Mouse (Mus musculus) cortical plate, adult 2 months (tissue): ENCODE results near the gene Card10. TPM values are rescaled to one million over a fixed set of nuclear protein-coding genes. Genes with fewer than 3 reads are reported as not detected.

Source experiments
- H3K27ac ChIP-seq: fragments of 200-500 bp; 2 replicates; pipeline ENCODE4 v1.5.1; 2012; ENCODE audit warnings: low read length, control low read depth, inconsistent platforms; ENCODE audit not compliant: insufficient read depth
- H3K4me1 ChIP-seq: fragments of 200-500 bp; 2 replicates; pipeline ENCODE4 v1.6.1; 2011; ENCODE audit warnings: low read length; ENCODE audit not compliant: control insufficient read depth, insufficient read depth
- H3K4me3 ChIP-seq: fragments of 200-500 bp; 2 replicates; pipeline ENCODE4 v1.5.1; 2011; ENCODE audit warnings: mild to moderate bottlenecking, low read length, control low read depth; ENCODE audit not compliant: insufficient read depth
- CTCF ChIP-seq: fragments of 200-500 bp; IDR thresholded peaks from 2 replicates; pipeline ENCODE4 v1.5.1; 2011; ENCODE audit warnings: mild to moderate bottlenecking, control low read depth, low read length; ENCODE audit not compliant: insufficient read depth; ENCODE audit errors: extremely low read depth
- POLR2A ChIP-seq: fragments of 200-500 bp; IDR thresholded peaks from 2 replicates; pipeline ENCODE4 v1.6.1; 2011; ENCODE audit warnings: mild to moderate bottlenecking, low read length, control low read depth; ENCODE audit not compliant: insufficient read depth; ENCODE audit errors: extremely low read depth
- polyA plus RNA-seq: library from polyadenylated mRNA; depleted of rRNA; stranded (reverse); fragments of >200 nt; gene quantifications from 2 replicates; pipeline ENCODE4 v1.2.3, GENCODE M21; 2012

The Card10 gene
- polyA plus RNA-seq, 1 experiment: 4.7 TPM

DNA sequence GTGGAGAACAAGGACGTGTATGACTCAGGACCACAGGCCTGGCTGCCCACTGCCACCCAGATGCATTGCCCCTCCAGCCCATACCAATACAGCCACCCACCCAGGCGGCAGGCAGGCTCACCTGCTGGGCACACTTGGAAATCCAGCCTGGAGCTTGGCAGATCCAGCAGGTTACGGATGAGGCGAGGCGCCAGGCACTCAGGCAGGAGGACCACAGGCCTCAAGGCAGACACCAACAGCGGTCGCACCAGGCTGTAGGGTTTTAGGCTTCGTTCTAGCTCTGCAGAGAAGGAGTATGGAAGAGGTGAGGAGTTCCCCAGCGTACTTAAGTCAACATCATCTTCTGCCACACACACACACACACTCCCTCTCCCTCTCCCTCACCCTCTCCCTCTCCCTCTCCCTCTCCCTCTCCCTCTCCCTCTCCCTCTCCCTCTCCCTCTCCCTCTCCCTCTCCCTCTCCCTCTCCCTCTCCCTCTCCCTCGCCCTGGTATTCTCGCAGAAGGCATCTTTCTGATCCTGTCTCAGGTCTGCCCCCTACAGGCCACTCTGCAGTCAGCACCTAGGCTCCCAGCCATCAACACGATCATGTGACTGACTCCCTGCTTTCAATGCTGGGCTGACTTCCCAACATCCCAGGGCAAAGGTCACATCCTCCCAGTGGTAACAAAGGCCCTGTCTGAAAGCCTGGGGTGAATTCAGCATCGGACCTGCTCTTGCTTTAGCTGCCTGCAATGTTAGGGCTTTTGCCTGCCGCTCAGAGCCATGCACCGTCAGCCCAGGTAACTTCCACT, 24.6 kb downstream of the Card10 start:
- Histone ChIP-seq H3K27ac (no peak overlapping the region), H3K4me3 (no peak overlapping the region), H3K4me1 (no peaks in the 10 kb centered on the region)
- TF ChIP-seq CTCF: peak; percentile 90
- no peak for TF ChIP-seq POLR2A

DNA sequence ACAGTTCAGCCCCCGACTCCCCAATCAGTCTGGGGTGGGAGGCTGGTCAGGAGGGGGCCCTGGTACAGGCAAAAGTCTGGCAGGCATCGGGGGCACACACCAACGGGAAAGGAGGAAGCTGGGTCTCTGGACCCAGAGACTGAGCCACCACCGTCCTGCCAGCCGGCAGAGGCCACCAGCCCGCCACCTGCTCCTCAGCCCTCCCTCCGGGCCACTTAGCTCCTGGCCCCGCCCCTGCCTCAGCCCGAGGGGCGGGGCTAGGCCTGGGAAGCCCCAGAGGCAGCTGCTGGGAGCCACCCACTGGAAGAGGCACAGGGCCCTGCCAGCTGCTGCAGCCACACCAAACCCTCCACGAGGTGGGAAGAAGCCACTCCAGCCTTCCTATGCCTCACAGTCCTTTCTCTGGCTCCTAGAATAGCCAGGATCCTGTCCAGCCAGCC, 29.5 kb downstream of the Card10 start, which contains the start of gene Mfng:
Mfng (minus strand) TSS at position 186 of the 440 bp plus-strand sequence.
- H3K4me3 ChIP-seq: peak within 1 kb of the TSS; percentile 17
- TF ChIP-seq POLR2A (0 out of 2 replicates have a peak, but pooled peaks have one; percentile 15), CTCF (no peak)
- H3K27ac ChIP-seq: peak within 1 kb of the TSS; percentile 66
- H3K4me1 ChIP-seq: 0 out of 2 replicates have a peak, but pooled peaks cover 1% of the 10 kb centered on the region

DNA sequence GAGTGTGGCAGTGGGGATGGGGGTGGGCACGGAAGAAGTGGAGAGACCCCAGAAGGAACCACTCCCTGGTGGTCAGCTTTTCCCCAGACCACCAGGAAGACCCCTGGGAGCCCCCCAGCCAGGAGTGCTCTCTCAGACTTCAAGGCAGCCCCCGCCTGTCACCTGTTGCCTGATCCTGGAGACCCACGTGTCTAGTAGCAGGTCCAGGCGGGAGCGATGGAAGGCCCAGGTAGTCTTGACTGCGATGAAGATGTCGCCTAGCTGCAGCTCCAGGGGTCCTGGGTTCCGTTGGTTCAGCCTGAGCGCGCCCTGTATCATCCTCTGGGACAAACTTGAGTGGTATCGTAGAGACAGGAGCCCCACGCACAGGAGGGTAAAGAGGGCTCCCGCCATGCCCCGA, 30.0 kb downstream of the Card10 start:
- Histone ChIP-seq H3K27ac (no peak overlapping the region), H3K4me3 (peak overlapping the region; percentile 17; the same call in 1 of the 2 replicates), H3K4me1 (0 out of 2 replicates have a peak, but pooled peaks cover 1% of the 10 kb centered on the region)
- no peak for TF ChIP-seq CTCF
- no peak for TF ChIP-seq POLR2A

DNA sequence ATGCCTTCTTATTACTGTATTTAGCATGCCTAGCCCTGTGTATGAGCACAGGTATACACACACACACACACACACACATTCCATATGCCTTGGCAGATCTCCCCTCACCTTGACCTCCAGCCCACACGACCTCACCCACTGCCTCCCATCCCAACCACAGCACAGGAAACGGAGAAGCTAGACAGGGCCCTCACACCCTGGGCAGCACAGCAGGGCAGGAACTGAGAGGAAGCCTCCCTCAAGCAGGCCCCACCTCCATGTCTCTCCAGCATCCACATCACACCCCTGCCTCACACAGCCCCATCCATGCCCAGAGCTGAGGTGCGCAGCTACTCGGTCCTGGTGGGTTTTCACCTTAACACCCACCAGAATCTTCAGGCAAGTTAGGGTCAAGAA, 30.5 kb downstream of the Card10 start:
- H3K27ac ChIP-seq: peak overlapping the region; percentile 66

DNA sequence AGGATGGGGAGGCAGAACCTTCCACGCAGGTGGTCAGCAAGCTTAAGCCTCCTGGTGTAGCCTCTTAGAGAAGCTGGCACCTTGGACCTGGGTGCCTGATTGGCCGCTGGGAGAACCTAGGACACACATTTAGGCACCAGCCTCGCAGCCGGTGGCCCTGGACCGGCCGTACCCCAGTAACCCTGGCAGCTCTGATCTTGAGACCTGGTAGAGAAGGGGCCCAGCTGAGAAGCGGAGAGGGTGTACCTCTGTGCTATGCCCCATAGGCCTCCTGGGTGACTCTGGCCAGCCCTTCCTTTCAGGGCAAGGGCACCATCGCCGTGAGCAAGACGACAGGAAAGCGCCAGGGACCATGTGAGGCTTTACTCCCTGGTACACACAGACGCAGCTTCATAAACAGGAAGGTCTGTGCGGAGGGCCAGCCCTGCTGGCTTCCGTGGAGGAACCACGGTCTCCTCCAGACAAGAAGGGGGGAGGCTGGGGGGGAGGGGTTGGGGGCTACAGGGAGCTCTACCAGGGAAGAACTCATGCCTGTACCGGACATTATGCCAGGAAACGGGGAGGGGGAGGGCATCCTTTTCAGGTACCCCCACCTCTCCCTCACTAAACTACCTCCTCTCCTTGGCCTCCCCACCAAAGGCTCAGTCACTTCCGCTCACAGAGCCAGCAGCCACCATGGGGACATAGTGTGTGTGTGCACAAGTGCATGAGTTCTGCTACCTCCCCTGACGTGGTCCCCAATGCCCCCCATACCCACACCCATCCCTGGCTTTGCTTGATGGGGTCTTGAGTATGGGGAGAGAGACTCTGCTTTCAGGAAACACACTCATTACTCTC, 31.1 kb downstream of the Card10 start:
- H3K4me3 ChIP-seq: peak overlapping the region; percentile 17; the same call in 1 of the 2 replicates
- H3K4me1 ChIP-seq: 0 out of 2 replicates have a peak, but pooled peaks cover 1% of the 10 kb centered on the region
- TF ChIP-seq POLR2A (no peak), CTCF (no peak)
- H3K27ac ChIP-seq: peak overlapping the region; percentile 91

More for the DNA sequence above, 30.5 kb downstream of the Card10 start:
- TF ChIP-seq POLR2A (no peak), CTCF (no peak)
- H3K4me3 ChIP-seq: peak overlapping the region; percentile 17
- 0 out of 2 replicates have a peak, but pooled peaks cover 1% of the 10 kb centered on the region for H3K4me1 ChIP-seq

DNA sequence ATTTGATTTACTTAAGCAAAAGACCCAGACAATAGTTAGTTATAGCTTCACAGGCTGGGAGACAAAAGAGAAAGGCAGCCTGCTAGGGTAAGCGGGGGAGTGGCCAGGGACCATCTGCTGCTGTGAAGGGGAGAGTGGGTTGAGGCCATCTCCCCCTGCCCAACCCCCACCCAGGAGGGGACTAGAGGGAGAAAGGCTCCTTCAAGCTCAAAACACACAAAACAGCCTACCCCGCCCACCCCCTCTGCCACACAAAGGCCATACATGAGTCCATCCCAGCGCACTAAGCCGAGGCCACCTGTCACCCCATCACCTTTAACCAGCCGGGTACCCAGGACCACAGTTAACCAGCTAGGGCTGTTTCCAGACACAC, 31.9 kb downstream of the Card10 start:
- Histone ChIP-seq H3K4me1 (0 out of 2 replicates have a peak, but pooled peaks cover 1% of the 10 kb centered on the region), H3K27ac (peak overlapping the region; percentile 91), H3K4me3 (0 out of 2 replicates have a peak overlapping the region, but pooled peaks have one; percentile 2)
- TF ChIP-seq POLR2A (no peak), CTCF (no peak)

DNA sequence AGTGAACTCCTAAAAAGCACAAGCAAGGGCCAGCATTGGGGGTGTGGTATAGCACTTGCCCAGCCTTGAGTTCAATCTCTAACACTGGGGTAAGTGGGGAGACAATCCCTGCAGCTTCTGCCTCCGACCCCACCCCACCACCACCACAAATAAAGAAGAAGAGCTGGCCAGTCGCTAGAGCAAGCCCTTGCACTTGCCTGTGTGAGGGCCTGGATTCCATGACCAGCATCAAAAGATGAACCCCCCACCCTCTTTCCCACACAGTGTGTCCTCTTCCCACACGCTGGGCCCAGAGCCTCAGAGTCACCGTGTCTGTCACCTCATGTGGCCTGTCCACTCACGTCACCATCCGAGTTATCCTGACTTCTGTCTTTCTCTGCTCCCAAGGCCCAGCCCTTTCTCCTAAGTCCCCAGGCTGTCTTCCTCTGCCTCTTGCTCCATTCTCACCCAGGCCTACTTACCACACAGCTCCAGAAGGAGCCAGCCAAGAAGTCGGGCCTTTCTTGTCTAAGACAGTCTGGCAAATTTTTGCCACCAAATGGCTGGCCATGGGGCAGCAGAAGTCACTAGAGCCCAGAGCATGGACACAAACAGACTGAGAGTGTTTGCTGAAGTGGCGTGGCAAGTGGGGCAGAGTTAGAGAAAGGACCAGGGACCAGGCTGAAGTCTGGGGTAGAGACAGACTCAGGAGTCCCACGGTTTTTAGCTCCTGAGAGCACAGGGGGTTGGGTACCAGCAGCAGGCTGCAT, 32.4 kb downstream of the Card10 start:
- H3K4me3 ChIP-seq: no peak overlapping the region
- TF ChIP-seq POLR2A: no peak
- TF ChIP-seq CTCF: no peak
- H3K4me1 ChIP-seq: 0 out of 2 replicates have a peak, but pooled peaks cover 1% of the 10 kb centered on the region
- no peak overlapping the region; the same call in 1 of the 2 replicates for H3K27ac ChIP-seq

DNA sequence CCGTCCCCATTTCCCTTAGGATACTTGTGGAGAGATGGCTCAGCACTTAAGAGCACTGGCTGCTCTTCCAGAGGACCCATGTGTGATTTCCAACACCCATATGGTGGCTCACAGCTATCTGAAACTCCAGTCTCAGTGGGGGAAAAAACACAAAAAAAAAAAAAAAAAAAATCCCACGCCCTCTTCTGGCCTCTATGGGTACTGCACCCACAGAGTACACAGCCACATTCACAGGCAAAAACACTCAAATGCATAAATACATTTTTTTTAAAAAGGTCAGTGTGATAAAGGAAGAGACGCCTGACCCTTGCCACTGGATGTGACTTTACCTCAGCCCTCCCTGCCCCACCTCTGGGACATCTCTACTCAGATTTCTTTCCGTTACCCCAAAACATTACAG, 33.8 kb downstream of the Card10 start:
- H3K27ac ChIP-seq: no peak overlapping the region
- no peak for TF ChIP-seq POLR2A
- 0 out of 2 replicates have a peak, but pooled peaks cover 1% of the 10 kb centered on the region for H3K4me1 ChIP-seq
- H3K4me3 ChIP-seq: no peak overlapping the region

DNA sequence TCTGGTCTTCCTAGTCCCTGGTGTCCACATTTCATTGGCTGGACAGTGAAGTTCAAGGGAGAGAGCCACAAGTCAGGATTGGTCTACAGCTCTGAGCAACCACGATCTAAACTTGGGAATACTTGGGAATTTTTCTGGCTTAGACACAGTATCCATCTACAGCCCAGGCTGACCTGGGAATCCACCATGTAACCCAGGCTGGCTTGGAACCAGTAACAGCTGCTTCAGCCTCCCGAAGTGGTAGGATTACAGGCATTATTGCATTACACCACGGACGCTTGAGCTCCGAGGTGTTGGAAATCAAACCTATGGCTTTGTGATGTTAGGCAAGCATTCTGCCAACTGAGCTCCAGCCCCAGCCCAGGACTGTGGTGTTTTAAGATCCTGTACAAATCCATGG, 39.1 kb downstream of the Card10 start:
- Histone ChIP-seq H3K27ac (no peak overlapping the region), H3K4me3 (no peak overlapping the region), H3K4me1 (no peaks in the 10 kb centered on the region)
- TF ChIP-seq POLR2A: no peak
- TF ChIP-seq CTCF: no peak
